Mouse (Mus musculus) right cerebral cortex, postnatal 14 days (tissue): ENCODE results near the gene B4galt2.

ENCODE experiments used
- DNase-seq: peaks from one replicate; pipeline ENCODE4 v3.0.0; 2022

The B4galt2 gene

DNA sequence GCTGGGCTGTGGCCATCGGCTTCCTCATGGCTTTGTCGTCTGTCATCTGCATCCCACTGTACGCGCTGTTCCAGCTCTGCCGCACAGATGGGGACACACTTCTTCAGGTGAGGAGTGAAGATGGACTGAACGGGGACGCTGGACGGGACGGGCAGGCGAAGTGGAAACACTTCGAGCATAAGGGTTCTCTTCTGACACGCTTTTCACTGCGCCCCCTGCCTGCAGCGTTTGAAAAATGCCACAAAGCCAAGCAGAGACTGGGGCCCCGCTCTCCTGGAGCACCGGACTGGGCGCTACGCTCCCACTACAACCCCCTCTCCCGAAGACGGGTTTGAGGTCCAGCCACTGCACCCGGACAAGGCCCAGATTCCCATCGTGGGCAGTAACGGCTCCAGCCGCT is 15.5 kb downstream of the B4galt2 start:
- peak; percentile 65 for DNase-seq

DNA sequence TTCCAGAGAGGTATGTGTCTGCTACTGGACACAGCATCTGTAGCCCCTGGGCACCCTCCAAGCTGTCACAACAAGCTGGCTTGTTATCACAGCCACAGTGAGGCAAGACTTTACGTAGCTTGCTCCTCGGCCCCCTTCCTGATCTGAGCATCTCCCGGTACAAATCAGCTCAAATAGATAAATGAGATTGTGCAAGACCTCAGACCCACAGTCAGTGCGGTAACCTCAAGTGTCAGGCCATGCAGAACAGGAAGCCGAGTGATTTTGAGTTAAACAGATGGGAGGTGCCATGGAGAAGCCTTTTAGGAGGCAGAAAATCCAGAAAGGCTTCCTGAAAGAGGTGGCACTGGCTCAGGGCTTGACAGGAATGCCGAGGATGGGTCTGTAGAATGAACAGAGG is 16.3 kb downstream of the B4galt2 start:
- no peak for DNase-seq

DNA sequence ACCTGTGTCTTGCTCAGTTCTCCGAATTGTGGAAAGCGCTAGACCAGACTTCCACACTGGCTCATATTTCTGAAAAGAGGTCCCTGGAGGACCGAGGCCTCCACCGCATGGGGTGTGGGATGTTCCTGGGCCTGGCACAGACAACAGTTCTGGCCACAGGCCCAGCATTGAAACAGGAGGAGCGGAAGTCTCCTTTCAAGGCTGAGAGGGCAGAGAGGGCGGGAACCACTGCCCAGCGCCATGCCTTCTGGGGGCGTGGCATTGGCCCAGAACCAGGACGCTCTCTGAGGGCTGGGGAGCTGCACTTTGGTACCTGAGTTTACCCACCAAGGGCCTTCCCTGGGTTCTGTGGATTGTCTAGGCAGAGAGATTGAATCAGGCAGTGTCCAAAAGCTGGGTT is 17.2 kb downstream of the B4galt2 start:
- no peak for DNase-seq

DNA sequence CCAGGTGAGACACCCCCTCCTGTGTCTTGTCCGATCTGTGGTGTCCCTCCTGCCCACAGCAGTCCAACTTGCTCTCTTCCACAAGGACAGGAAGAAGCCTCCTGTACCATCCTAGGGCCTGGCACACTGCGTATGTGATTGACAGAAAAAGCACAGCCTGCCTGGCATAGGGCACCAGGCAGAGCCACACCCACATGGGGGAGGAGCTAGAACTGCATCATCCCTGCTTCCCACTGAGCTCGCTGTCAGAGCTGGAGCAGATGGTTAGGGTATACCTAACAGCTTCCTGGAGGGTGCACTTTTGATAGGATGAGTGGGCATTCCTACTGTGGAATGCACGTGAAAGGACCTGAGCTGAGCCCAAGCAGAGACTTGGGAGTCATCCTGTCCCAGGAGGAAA is 20.5 kb downstream of the B4galt2 start:
- peak; percentile 64 for DNase-seq

DNA sequence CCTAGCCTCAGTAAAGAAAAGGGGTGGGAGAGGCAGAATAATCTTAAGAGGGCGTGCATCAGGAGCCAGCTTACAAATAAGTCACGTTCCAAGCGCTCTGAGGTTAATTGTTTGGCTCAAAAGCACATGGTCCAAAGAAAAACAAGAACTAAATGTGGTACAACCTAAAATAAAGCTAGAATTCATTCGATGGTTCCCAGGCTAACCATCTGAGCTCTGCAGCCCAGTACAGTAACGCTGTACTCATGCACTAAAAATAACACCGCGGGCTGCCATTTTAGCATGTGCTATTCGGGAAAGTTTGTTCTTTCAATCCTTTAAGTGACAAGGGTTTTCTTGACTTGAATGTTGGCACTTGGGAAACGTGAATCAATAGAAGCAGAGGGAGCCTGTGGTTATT is 22.7 kb downstream of the B4galt2 start:
- no peak for DNase-seq

DNA sequence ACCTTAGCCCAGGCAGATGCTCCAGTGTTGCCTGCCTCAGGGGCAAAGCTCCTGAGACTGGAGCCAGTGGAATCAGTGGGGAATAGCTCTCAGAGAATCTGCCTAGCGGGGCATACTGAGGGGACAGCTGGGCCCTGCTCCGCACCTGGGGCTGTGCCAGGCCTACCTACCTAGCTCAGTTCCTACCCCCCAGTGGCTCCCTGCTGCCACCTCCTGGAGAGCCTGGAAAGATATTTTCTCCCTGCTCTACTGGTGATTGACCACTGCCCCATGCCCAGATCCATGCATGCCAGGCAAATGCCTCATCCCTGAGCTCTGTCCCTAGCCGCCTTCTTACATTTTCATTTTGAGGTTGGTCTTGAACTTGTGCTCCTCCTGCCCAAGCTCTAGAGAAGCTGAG is 24.5 kb downstream of the B4galt2 start:
- peak; percentile 71 for DNase-seq

DNA sequence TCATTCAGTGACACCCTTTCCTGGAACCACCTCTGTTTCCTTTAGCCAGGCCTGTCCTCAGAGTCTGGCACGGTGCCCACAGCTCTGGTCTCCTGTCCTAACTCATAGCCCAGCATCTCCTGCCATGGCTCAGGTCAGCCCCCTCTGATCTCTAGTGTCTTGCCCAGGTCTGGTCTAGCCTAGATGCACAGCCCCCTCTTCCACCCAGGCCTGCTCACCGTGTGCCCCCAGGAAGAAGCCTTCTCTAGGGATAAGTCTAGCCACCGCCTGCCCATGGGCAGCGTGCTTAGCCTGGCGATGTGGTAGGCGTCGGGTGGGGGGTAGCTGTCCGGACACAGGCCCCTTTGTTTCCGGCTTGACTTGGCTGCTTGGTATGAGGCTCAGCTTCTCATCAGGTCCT is 28.1 kb downstream of the B4galt2 start:
- peak; percentile 60 for DNase-seq

DNA sequence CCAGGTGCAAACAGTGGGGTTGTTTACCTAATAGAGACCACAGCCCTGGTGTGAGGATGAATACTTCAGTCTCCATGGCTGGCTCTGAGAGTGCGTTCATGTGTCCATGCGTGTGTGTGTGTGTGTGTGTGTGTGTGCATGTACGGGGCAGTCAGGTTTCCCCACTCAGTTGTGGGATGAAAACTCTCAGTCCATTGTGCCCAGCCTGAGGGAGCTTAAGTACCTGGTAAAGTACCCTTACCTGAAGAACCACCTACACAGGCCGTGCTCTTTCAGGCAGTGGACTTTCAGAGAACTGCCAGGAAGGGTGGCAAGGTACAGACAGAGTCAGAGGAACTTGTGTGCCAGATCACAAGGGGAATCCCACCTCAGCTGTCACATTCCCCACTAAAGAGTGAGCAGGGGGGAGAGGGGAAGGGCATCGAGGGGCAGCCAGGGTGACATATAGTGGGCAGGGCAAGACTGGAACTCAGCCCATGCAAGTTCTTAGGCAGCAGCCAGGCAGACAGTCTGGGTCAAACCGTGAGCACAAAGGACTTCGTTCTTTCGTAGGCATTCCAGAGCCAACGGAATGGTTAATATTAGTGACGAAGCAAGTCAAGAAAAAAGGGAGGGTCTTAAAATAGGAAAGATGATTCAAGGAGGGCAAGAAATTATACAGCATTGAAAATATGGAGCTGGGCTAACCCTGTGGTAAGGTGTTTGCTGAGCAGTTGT is 31.0 kb downstream of the B4galt2 start:
- no peak for DNase-seq

DNA sequence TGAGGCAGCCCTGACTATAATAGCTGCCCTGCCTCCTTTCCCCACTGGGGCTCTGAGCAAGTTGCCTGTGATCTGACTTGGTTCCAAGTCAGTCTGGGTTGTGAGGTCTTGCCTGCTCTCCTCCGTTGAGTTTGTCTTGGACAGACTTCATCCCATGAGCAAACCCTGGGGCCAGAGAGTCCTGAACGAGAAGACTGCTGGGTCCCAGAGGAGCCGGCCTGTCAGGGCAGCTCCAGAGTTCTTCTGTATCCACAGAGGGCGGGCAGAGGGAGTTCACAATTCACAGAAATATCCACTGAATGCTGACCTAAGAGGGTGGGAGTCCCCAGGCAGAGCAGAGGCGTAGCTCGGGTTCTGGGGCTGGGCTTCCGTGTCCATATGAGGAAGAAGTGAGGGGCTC is 32.4 kb downstream of the B4galt2 start:
- DNase-seq: no peak

DNA sequence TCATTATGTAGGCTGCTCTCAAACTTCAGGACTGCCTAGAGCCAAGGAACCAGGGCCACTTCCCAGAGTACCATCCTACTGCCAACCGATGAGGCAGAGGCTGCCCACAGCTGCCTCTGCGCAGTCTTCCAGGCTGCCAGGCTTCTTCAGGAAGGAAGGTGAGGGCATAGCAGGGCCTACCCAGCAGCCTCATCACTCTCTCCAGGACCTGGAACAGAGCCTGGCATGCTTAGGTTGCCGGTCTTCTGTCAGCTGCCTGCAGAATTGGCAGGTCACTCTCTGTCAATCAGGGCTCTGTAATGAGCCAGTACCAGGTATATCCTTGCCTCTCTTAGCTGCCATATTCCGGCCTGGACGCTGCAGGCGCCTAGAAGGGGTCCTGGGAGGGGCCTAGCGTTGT is 33.1 kb downstream of the B4galt2 start:
- DNase-seq: no peak

DNA sequence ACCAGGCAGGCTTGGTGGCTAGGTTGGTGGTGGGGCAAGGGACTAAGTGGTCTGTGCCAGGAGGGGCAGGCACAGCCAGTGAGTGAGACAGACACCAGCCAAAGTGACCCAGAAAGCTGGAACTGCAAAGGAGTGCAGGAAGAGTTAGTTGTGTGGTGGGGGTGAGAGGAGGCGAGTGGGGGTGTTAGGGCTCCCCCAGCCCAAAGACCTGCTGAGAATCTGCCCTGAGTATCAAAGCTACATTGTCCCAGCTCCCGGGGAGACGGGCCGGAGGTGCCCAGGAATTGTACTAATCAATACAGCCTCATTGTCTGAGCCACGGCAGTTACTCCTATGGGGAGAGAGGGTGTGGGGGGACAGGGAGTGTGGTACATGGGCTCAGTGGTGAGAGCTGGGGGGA is 33.8 kb downstream of the B4galt2 start:
- DNase-seq: no peak

DNA sequence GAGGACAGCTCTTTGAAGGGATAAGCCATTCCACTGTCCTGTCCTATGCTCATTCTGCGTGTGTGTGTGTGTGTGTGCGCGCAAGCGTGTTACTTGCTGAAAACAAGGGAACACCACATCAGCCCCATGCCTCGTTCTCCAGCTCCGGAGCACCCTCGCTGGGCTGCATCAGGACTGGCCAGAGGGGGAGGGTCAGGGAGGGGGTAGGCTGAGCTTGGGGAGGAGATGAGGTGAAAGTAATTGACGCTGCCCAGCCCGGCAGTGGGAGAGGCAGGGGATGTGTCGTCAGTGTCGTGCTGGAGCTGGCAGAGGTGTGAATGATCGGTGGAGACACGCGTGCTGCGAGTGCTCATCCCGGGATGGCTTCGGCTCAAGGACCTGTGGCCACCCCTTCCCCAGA is 34.2 kb downstream of the B4galt2 start:
- DNase-seq: no peak

DNA sequence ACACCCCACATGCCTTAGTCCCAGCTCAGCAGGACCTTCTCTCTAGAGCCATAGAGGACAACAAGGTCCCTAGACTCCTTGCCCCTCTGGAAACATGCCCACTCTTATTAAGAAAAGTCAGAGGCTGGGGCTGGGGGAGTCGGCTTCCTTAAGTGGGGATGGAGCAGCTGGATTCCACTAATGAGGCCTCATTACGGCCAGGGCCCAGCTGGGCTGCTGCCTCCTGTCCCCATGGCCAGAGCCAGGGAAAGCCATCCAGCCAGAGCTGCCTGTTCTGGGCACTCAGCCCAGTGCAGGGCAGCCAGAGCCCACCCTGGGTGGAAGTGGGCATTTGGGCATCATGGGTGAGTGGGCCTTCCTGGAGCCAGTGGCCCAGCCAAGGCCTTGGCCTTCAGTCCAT is 36.3 kb downstream of the B4galt2 start:
- peak; percentile 31 for DNase-seq

DNA sequence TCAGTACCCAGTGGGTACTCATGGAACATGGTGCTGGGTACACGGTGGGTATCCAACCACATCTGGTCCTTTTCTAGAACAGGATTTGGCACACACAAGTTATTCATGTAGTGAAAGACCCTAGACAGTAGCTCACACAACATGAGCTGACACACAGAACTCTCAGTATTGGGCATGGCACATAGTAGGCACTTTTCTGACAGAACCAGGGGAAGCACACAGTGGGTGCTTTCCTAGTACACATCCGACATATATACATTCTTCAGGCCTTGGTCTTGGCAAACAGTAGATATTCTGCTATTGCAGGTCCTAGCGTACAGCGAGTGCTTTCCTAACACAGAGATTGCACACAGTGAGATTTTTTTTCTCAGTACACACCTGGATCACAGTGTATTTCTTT is 37.0 kb downstream of the B4galt2 start:
- DNase-seq: no peak

DNA sequence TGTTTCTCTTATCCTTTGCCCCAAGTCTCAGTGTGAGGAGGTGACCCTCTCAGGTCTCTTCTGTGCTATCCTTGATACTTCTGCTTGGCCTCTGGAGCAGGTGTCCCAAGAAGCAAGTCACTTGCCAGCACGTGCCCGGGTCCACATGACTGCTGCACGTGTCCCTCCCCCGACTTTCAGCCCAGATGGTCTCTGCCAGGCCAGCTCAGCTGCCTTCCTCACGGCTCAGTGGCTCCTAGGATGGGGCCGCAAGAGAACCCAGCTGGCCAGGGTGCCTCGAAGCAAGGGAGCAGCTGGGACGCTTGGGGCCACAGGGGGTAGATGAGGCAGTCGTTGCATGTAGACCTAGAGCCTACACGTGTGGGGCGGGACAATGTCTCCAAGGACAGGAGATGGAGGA is 38.0 kb downstream of the B4galt2 start:
- DNase-seq: no peak

DNA sequence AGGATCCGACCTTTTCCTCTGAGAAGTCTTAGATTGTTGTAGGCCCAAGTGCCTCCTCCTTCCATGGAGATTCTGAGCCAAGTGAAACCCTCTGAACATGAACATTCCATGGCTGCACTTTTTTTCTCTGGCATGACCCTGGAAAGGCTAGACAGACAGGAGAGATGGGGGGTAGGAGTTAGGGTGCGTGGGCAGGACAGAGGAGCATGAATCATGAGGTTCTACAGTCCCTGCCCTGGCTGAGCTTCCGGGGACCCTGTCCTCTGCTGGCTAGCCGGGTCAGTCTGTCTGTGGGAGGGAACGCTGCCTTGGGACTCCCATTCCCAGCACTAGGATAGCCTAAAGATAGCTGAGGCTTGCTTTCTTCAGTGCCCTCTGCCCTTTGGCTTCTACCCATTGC is 38.8 kb downstream of the B4galt2 start:
- no peak for DNase-seq

DNA sequence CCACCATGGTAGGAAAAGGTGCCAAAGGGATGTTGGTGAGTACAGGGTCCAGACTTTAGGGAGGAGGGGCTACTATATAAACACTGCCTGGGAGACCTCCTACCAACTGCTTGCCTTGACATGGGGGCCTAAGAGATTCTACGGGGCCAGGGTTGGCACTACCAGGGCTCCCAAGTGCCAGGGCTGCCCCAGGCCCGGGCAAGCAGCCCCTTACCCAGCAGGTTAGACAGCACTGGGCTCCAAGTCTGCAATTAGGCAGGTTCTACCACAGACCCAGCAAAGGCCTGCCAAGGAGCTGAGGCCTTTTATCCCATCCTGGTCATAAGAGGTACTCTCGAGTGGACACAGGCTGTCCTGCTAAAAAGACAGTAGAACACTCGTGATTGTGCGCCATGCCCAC is 40.2 kb downstream of the B4galt2 start:
- DNase-seq: no peak

DNA sequence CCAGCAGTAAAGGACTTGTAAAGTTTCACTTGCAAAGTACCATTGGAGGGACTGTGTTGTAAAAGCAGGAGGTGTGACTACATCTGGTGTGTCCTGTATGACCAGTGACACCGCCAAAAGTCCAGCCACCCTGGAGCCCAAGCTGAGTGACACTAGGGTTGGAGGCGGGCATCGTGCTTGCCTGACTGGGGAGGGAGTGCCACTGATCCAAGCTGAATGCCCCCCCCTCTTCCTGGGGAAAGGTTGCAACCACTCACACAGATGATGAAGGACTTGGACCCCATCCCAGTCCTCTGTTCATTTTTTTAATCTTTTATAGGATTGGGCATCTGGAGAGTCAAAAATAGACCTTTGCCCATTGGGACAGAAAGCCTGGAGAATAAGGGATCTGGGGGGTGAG is 41.7 kb downstream of the B4galt2 start:
- DNase-seq: no peak

DNA sequence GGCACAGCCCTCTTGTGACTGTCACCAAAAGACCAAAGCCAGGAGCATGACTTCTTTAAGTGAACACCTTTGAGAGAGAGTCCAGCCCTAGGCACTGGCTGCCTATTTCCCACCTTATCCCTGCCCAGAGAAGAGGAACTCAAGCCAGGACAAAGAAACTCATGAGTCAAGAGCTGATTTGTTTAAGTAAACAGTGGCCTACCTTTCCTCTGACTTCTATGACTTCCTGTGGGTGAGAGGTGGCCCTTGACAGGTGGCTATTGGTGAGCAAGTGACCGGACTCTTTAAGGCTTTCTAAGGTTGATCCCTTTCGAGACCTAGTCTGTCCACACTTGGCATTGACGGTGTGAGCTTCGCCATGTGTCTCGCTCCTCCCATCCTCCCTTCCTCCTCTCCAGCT is 42.5 kb downstream of the B4galt2 start:
- DNase-seq: no peak

DNA sequence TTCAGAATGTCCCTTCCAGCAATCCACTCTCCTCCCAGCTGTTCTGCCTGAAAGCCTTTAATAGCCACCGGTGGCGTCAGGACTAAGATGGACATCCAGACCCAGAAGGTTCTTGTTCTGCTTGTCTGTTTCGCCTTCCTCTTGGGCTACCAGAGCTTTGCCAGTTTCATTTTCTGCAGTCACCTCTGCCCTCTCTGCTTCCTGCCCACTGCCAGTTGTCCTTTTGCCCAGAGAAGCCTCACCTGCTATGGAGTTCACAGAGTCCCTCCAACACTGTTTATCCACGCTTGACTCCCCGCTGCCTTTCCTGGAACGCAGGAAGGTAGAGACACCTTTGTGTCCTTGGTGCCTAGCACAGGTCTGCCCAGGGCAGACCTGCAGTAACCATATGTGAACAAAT is 43.9 kb downstream of the B4galt2 start:
- no peak for DNase-seq

DNA sequence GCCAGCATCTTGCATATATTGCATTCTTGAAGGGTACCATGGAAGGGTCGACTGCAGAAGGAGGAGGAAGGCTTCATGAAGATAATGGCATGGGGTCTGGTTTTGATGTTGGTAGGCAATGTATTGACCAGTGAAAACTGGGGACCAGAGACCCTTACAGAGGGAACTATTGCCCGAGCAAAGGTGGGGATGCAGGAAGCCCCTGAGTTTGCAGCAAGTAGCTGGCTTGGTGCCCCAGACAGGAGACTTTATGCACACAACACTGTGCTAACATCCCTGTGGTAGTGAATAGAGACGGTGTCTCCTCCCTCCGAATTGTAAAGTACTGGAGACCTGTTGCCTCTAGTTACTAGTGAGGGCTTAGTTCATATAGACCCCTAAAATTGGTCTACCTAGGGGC is 46.0 kb downstream of the B4galt2 start:
- no peak for DNase-seq

DNA sequence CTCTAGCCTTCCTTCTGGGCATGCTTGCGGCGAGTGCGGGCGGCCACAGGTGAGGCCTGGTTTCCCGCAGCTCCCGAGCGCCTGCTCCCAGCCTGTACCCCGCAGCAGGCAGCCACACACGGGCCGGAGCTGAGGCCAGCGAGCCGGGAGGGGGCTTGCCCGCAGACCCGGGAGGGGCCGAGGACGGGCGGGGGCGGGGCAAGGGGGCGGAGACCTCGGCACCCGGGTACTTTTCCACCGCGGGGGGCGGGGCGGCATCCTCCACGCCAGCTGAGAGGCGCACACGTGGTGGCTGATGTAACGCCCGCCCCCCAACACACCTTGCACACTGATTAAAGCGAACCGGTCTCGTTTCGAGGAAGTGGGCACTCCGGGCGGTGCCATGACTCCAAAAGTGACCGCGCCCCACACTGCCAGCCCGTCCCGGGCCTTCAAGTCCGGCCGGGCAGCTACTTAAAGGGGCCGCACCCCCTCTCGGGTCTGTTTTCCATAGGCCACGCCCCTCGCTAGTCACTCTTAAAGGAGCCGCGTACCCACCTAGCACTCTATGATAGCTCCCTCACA is 47.0 kb downstream of the B4galt2 start:
- DNase-seq: peak; percentile 92

DNA sequence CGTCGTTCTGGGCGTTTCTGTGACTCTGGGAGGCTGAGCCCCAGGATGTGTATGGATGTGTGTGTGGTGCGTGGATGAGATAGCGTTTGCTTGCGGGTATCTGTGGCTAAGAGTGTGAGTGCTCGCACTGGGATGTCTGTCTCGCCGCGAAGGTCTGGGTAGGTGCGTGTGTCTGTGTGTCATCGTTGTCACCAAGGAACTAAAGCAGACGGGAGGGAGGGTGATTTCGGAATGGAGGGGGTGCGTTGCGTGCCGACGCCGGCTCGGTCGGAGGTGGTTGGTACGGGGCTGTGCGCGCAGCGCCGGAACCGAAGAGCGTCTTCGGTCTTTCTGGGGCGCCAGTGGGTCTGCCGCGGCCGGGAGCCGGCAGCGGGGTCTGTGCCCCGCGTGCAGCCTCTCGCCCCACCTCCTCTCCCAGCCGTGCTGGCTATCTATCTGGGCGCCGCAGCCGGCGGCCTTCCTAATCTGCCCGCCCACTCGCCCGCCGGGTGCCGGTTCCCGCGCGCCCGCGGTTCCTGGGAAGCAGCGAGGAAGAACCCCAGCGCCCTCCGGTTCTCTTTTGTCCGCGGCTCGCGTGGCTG is 47.7 kb downstream of the B4galt2 start:
- DNase-seq: peak; percentile 67

DNA sequence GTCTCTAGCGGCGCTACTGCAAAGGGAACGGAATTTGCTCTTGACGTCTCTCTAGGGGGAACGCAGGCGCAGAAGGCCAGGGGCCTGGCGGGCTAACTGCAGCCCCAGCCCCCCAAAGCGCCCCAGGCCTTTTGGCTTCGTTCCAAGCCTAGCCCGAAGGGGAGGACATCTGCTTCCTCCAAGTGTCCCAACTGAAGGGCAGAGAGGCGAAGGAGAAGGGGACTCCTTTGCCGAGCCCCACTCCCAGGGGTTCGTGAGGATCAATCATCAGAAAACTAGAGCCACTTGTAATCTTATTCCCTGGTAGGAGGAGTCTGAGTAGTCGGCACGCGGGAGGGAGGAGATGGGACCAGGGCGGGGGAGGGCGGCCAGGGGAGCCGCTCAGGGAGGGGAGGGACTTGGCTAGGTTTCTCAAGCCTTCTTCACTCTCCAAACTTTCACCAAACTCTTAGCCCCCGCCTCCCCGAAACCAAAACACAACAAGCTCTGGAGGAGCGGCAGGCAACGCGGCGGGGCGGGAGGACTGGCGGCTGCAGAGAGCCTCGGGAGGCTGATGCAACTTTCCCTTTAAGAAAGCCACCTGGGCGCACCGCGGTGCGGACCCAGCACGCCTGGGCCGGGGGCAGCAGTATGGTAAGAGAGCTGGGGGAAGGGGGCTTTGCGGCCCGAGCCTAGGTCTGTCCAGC is 48.3 kb downstream of the B4galt2 start:
- peak; percentile 63 for DNase-seq
